Mouse (Mus musculus) liver, embryonic 14.5 days (tissue): ENCODE results near the gene Syt1. TPM values are rescaled to one million over a fixed set of nuclear protein-coding genes. Genes with fewer than 3 reads are reported as not detected.

ENCODE experiments used
- ATAC-seq: fragments of 200-750 bp; cut with Nextera tagmentation; 2 replicates; pipeline ENCODE4 v1.8.0; 2017; ENCODE audit warnings: moderate number of reproducible peaks, mild to moderate bottlenecking, moderate library complexity; ENCODE audit not compliant: insufficient read depth
- DNase-seq, 3 experiments: peaks; one replicate each; pipeline ENCODE4 v3.0.0-alpha.2; 2012 to 2013; ENCODE audit warnings: low read depth in 3 of 3, low spot score in 3 of 3
- H3K27ac ChIP-seq: fragments of 300-500 bp; sonication (generic); 2 replicates; pipeline ENCODE4 v1.5.1; 2014; ENCODE audit warnings: moderate library complexity, mild to moderate bottlenecking, control low read depth, inconsistent platforms
- H3K27me3 ChIP-seq: fragments of 300-500 bp; sonication (generic); 2 replicates; pipeline ENCODE4 v1.6.1; 2014; ENCODE audit warnings: mild to moderate bottlenecking, low read length, moderate library complexity; ENCODE audit not compliant: control insufficient read depth, insufficient read depth
- H3K36me3 ChIP-seq: fragments of 300-500 bp; sonication (generic); replicated peaks from 2 replicates; pipeline ENCODE4 v1.6.1; 2014; ENCODE audit warnings: low read depth; ENCODE audit not compliant: control insufficient read depth, insufficient read depth
- H3K4me1 ChIP-seq, 2 experiments: fragments of 200-500 bp in 1 of 2; fragments of 300-500 bp in 1 of 2; sonication (generic) in 1 of 2; replicated peaks; 2 replicates each; pipeline ENCODE4 v1.6.1; 2012 to 2014; ENCODE audit warnings: antibody characterized with exemption in 1 of 2, inconsistent platforms in 1 of 2, low read length in 1 of 2; ENCODE audit not compliant: control insufficient read depth in 2 of 2, insufficient read depth in 2 of 2
- H3K4me2 ChIP-seq: fragments of 300-500 bp; sonication (generic); 2 replicates; pipeline ENCODE4 v1.6.1; 2014; ENCODE audit warnings: low read depth, mild to moderate bottlenecking, control low read depth, moderate library complexity
- H3K4me3 ChIP-seq, 2 experiments: fragments of 200-500 bp in 1 of 2; fragments of 300-500 bp in 1 of 2; sonication (generic) in 1 of 2; 2 replicates each; pipeline ENCODE4 v1.5.1; 2012 to 2014; ENCODE audit warnings: low read depth in 2 of 2, low read length in 2 of 2, mild to moderate bottlenecking in 2 of 2, control low read depth in 1 of 2, inconsistent platforms in 1 of 2, moderate library complexity in 1 of 2; ENCODE audit not compliant: insufficient read depth in 1 of 2
- H3K9ac ChIP-seq: fragments of 300-500 bp; sonication (generic); replicated peaks from 2 replicates; pipeline ENCODE4 v1.6.1; 2014; ENCODE audit warnings: mild to moderate bottlenecking, control low read depth, moderate library complexity
- H3K9me3 ChIP-seq: fragments of 300-500 bp; sonication (generic); 2 replicates; pipeline ENCODE4 v1.6.1; 2016; ENCODE audit warnings: low read length, mixed read lengths; ENCODE audit not compliant: control insufficient read depth
- CTCF ChIP-seq: IDR thresholded peaks from 2 replicates; pipeline ENCODE4 v1.5.1; 2016; ENCODE audit warnings: antibody characterized with exemption, low read depth, control low read depth
- EP300 ChIP-seq: IDR thresholded peaks from 2 replicates; pipeline ENCODE4 v1.6.1; 2016; ENCODE audit warnings: antibody characterized with exemption, low read depth
- WGBS: fragments of 180-500 bp; shearing (Covaris S2); extraction: QIAGEN DNeasy Blood & Tissue Kit; methylation state at CpG from one replicate; pipeline ENCODE4 v1.1.7; 2014; ENCODE audit not compliant: insufficient replicate concordance; 5-methylcytosine and 5-hydroxymethylcytosine counted together
- polyA plus RNA-seq, 2 experiments: library from polyadenylated mRNA; depleted of rRNA in 1 of 2; stranded (reverse) in 1 of 2; unstranded in 1 of 2; fragments of >200 nt; fragmentation: Nextera tagmentation in 1 of 2; extraction: Ambion mirVana in 1 of 2; gene quantifications; 2 replicates each; pipeline versions ENCODE4 v1.2.1 to v1.2.3; 2012 to 2014

Syt1 gene
- polyA plus RNA-seq, 2 experiments, result 0.02 to 0.04 TPM

DNA sequence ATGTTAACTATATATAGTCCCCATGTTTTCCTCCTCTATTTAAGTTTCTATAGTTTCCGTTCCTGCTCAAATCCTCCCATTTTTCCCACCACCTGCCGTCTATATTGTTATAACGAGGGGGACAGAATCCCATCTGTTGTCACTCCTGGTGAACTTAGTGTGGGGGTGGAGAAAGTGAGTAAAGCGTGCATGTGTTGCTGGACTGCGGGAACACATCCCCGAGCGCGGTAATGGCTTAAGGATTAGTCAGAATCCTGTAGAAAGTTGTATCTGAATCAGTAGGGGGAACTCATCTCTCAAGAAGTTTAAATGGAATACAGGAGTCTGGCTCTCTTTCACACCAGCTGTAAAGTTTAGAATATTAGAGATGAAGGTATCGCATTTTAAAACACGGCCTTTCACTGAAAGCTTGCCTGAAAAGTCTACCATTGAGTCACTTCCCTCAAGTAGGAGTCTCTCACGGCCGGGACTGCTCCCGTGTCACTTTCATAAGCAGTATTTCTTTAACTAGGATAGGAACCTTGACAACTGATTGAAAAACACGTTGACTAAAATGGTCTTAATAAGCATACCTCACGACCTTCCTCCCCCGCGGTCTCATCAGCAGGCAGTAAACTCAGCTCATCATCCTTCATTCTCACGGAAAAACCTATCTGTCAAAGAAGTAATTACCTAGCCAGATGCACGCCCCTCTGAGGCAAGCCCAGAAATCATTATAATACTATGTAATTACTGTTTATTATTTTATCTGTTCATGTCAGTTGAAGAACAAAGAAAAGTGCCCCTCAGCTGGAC lies 451.8 kb downstream of the Syt1 start:
- H3K4me1 ChIP-seq, result no peaks in the 10 kb centered on the region
- no peak for DNase-seq
- H3K9ac ChIP-seq, result no peak overlapping the region
- no peak overlapping the region for H3K27ac ChIP-seq
- no peaks in the 10 kb centered on the region for H3K27me3 ChIP-seq
- no peak overlapping the region for H3K4me2 ChIP-seq
- ATAC-seq, result no peak
- WGBS, result 71% methylated on average over 19 of the region's 19 CpGs
- no peak for TF ChIP-seq CTCF
- no peak for TF ChIP-seq EP300
- no peaks in the 10 kb centered on the region for H3K9me3 ChIP-seq
- no peaks in the 10 kb centered on the region for H3K36me3 ChIP-seq
- no peak overlapping the region for H3K4me3 ChIP-seq

- DNase-seq, result no peak
- WGBS, result 67% methylated on average over 6 of the region's 6 CpGs
- H3K4me2 ChIP-seq, result no peak overlapping the region
- H3K4me1 ChIP-seq, result no peaks in the 10 kb centered on the region
- no peak overlapping the region for H3K27ac ChIP-seq
- no peak for ATAC-seq
- no peaks in the 10 kb centered on the region for H3K36me3 ChIP-seq
- no peak for TF ChIP-seq EP300
- TF ChIP-seq CTCF, result no peak
- H3K4me3 ChIP-seq, result no peak overlapping the region
- H3K27me3 ChIP-seq, result no peaks in the 10 kb centered on the region
- no peak overlapping the region for H3K9ac ChIP-seq
- H3K9me3 ChIP-seq, result no peaks in the 10 kb centered on the region
Observed at GRCm38 (mm10) chr10:108552544-108552943, 458.2 kb downstream of the Syt1 start.

GRCm38 (mm10) chr10:108545715-108546114 lies 465.1 kb downstream of the Syt1 start:
- Histone ChIP-seq H3K4me2 (no peak overlapping the region), H3K27me3 (no peaks in the 10 kb centered on the region), H3K9me3 (no peaks in the 10 kb centered on the region), H3K4me1 (no peaks in the 10 kb centered on the region), H3K9ac (no peak overlapping the region), H3K36me3 (no peaks in the 10 kb centered on the region), H3K4me3 (no peak overlapping the region), H3K27ac (no peak overlapping the region)
- WGBS, result 63% methylated on average over 3 of the region's 3 CpGs
- ATAC-seq (no peak), DNase-seq (no peak)
- TF ChIP-seq CTCF (no peak), EP300 (no peak)

DNA sequence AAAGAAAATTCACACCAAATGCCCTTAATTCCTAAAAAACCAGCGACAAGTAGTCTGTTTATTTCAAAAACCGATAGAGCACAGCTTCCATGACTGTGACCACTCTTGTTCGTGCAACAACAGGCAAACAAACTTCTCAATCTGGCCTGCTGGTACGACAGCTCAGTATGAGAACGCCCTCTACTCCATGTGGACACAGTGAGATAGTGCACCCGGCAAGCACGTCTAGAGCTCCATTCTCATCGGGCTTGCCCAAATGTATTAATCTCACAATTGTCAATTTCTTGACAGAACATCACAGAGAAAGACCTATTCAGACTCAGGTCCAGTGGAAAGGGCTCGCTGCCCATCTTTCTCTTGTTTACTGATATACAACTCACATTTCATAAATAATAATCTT lies 469.2 kb downstream of the Syt1 start:
- Histone ChIP-seq H3K4me2 (no peak overlapping the region), H3K4me3 (no peak overlapping the region), H3K9me3 (no peaks in the 10 kb centered on the region), H3K36me3 (no peaks in the 10 kb centered on the region), H3K4me1 (no peaks in the 10 kb centered on the region), H3K27ac (no peak overlapping the region), H3K27me3 (no peaks in the 10 kb centered on the region), H3K9ac (no peak overlapping the region)
- TF ChIP-seq EP300, result no peak
- TF ChIP-seq CTCF, result 0 out of 2 replicates have a peak, but pooled peaks have one; percentile 9
- DNase-seq (no peak), ATAC-seq (no peak)
- WGBS, result 59% methylated on average over 9 of the region's 9 CpGs

GRCm38 (mm10) chr10:108538546-108538945 lies 472.2 kb downstream of the Syt1 start:
- Histone ChIP-seq H3K4me2 (no peak overlapping the region), H3K9me3 (no peaks in the 10 kb centered on the region), H3K27ac (no peak overlapping the region), H3K9ac (no peak overlapping the region), H3K27me3 (no peaks in the 10 kb centered on the region), H3K4me1 (no peaks in the 10 kb centered on the region), H3K36me3 (no peaks in the 10 kb centered on the region), H3K4me3 (no peak overlapping the region)
- 52% methylated on average over 3 of the region's 3 CpGs for WGBS
- no peak for DNase-seq
- TF ChIP-seq EP300 (no peak), CTCF (no peak)
- ATAC-seq, result no peak
